10 mouse cellular contexts compared by ENCODE assay signal in the genomic region with DNA sequence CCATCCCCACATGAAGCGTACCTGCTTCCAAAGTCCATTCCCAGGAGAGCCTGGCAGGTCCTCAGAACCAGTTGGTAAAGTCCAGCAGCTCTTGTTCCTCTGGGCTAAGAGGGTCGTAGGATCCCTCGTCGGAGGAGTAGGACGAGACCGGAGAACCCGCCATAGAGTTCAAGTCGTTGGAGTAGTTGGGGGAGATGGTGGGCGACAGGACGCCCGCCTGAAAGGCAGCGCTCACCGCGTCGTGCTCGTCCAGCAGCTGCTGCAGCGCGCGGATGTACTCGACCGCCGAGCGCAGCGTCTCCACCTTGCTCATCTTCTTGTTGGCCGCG. TPM values are rescaled to one million over a fixed set of nuclear protein-coding genes. Genes with fewer than 3 reads are reported as not detected.
DNase-seq lines count a peak whose midpoint lies in the region; ATAC-seq and TF ChIP-seq lines count a peak whose summit lies in the region.
"Had no signal": no experiment of that assay in that cellular context is flagged by ENCODE, and none has a peak within 500 bp of the region (broad histone marks: within the 10 kb centered on the region; RNA-seq: fewer than 3 reads in every experiment).

No protein-coding gene starts in this region.

- H3K9ac ChIP-seq in neural tube, embryonic 11.5 days (ENCODE audit: low read length), result peak overlapping the region; percentile 72
- H3K9ac ChIP-seq in limb, embryonic 13.5 days, result peak overlapping the region; percentile 60
- H3K9ac ChIP-seq in stomach, embryonic 15.5 days, result peak overlapping the region; percentile 16; the same call in 1 of the 2 replicates

- DNase-seq in gastrocnemius, adult 2 months, result no peak
- DNase-seq in gastrocnemius, postnatal 36 days, result no peak
- DNase-seq in neural tube, embryonic 11.5 days (ENCODE audit: low spot score), result no peak
- no peak for DNase-seq in neural tube, embryonic 10.5 days (ENCODE audit: extremely low spot score, low spot score)
- no peak for DNase-seq in cerebellum, adult 9-10 months
- no peak for DNase-seq in layer of hippocampus, postnatal 25 days (ENCODE audit: extremely low spot score in 1 of 2, low spot score in 1 of 2)
- DNase-seq: thymus, adult 18-20 months had no signal

- peaks cover 37% of the 10 kb centered on the region for H3K27me3 ChIP-seq in neural tube, embryonic 11.5 days (ENCODE audit: control insufficient read depth, insufficient read depth, low read length)
- H3K27me3 ChIP-seq in limb, embryonic 13.5 days, result peaks cover 97% of the 10 kb centered on the region
- peaks cover 89% of the 10 kb centered on the region for H3K27me3 ChIP-seq in stomach, embryonic 15.5 days (replicated peaks)

- peak overlapping the region; percentile 88 for H3K4me2 ChIP-seq in neural tube, embryonic 11.5 days (ENCODE audit: low read depth)
- H3K4me2 ChIP-seq in limb, embryonic 13.5 days (replicated peaks), result peak overlapping the region; percentile 98
- H3K4me2 ChIP-seq in stomach, embryonic 15.5 days, result peak overlapping the region; percentile 99

- H3K4me1 ChIP-seq in neural tube, embryonic 11.5 days (ENCODE audit: control insufficient read depth, insufficient read depth, low read length), result peaks cover 25% of the 10 kb centered on the region
- peaks cover 27% of the 10 kb centered on the region for H3K4me1 ChIP-seq in limb, embryonic 13.5 days
- peaks cover 15% of the 10 kb centered on the region for H3K4me1 ChIP-seq in stomach, embryonic 15.5 days

- H3K27ac ChIP-seq in gastrocnemius, adult 2 months, result no peak overlapping the region
- peak overlapping the region; percentile 72 for H3K27ac ChIP-seq in neural tube, embryonic 11.5 days (ENCODE audit: low read depth, low read length)
- H3K27ac ChIP-seq in limb, embryonic 13.5 days, result no peak overlapping the region
- peak overlapping the region; percentile 18; the same call in 1 of the 2 replicates for H3K27ac ChIP-seq in stomach, embryonic 15.5 days

- H3K4me3 ChIP-seq in gastrocnemius, adult 2 months, result peak overlapping the region; percentile 70
- peak overlapping the region; percentile 83 for H3K4me3 ChIP-seq in neural tube, embryonic 11.5 days (ENCODE audit: low read depth, low read length)
- peak overlapping the region; percentile 64 for H3K4me3 ChIP-seq in limb, embryonic 13.5 days
- peak overlapping the region; percentile 56 for H3K4me3 ChIP-seq in stomach, embryonic 15.5 days (replicated peaks)

- intact Hi-C loops in gastrocnemius, adult 2 months (cut with DNase I), result no loop called here
- intact Hi-C loops in gastrocnemius, postnatal 36 days (cut with DNase I), result no loop called here

- 0% methylated on average over 26 of the region's 26 CpGs for WGBS in neural tube, embryonic 11.5 days
- 1% methylated on average over 26 of the region's 26 CpGs for WGBS in limb, embryonic 13.5 days
- WGBS in stomach, embryonic 15.5 days, result under 1% methylated on average over 26 of the region's 26 CpGs

- H3K9me3 ChIP-seq in neural tube, embryonic 11.5 days (ENCODE audit: control insufficient read depth, low read length), result no peaks in the 10 kb centered on the region
- H3K9me3 ChIP-seq in limb, embryonic 13.5 days, result no peaks in the 10 kb centered on the region
- no peaks in the 10 kb centered on the region for H3K9me3 ChIP-seq in stomach, embryonic 15.5 days

- no peaks in the 10 kb centered on the region for H3K36me3 ChIP-seq in neural tube, embryonic 11.5 days (ENCODE audit: control insufficient read depth, insufficient read depth, low read length)
- H3K36me3 ChIP-seq in limb, embryonic 13.5 days, result no peaks in the 10 kb centered on the region
- H3K36me3 ChIP-seq in stomach, embryonic 15.5 days, result no peaks in the 10 kb centered on the region

- no peak for ATAC-seq in neural tube, embryonic 11.5 days (ENCODE audit: insufficient read depth, low FRiP score, low TSS enrichment)
- ATAC-seq in limb, embryonic 13.5 days (ENCODE audit: low FRiP score, low read depth), result no peak
- ATAC-seq in stomach, embryonic 15.5 days (ENCODE audit: insufficient read depth, low FRiP score, low read depth), result no peak

- no peak for TF ChIP-seq CTCF in gastrocnemius, adult 2 months (IDR thresholded peaks at IDR 0.05)

RNA-seq across cellular contexts. Expression of a gene that starts 1.2 kb away (rescaled TPM):
- total RNA-seq in gastrocnemius, adult 2 months (2021), result not detected
- total RNA-seq in gastrocnemius, postnatal 36 days (2021), result not detected
- 40.5 and 42.9 TPM in 2 replicates for polyA plus RNA-seq in neural tube, embryonic 11.5 days (2014; fragmentation: Nextera tagmentation; extraction: Ambion mirVana)
- polyA plus RNA-seq in limb, embryonic 13.5 days (2015; fragmentation: Nextera tagmentation; extraction: Ambion mirVana), result 0.27 TPM in 1 of 2 replicates, not detected in the other
- 7.6 and 9.0 TPM in 2 replicates for polyA plus RNA-seq in stomach, embryonic 15.5 days (2015; fragmentation: Nextera tagmentation; extraction: Ambion mirVana)
- total RNA-seq in layer of hippocampus, postnatal 25 days (2021), result 1 to 10 TPM; 6.0 to 7.9 TPM
- total RNA-seq: gastrocnemius, postnatal 25 days had no signal

RNA-seq across cellular contexts. Expression of a gene that starts 29.3 kb away (rescaled TPM):
- not detected for total RNA-seq in gastrocnemius, adult 2 months (2021)
- total RNA-seq in gastrocnemius, postnatal 36 days (2021), result not detected
- not detected in 2 replicates for polyA plus RNA-seq in neural tube, embryonic 11.5 days (2014; fragmentation: Nextera tagmentation; extraction: Ambion mirVana)
- 0.08 and 0.27 TPM in 2 replicates for polyA plus RNA-seq in limb, embryonic 13.5 days (2015; fragmentation: Nextera tagmentation; extraction: Ambion mirVana)
- 4.3 and 6.8 TPM in 2 replicates for polyA plus RNA-seq in stomach, embryonic 15.5 days (2015; fragmentation: Nextera tagmentation; extraction: Ambion mirVana)
- not detected for total RNA-seq in layer of hippocampus, postnatal 25 days (2021)
- total RNA-seq: gastrocnemius, postnatal 25 days had no signal

Comparison
In these comparisons a context has a peak if more than half of its experiments do, and no peak if none do; other contexts are left out.
1. H3K27ac ChIP-seq: peak in neural tube, embryonic 11.5 days (single experiment) and stomach, embryonic 15.5 days (single experiment); none in gastrocnemius, adult 2 months (single experiment) and limb, embryonic 13.5 days (single experiment).
2. H3K9ac ChIP-seq: peak in every context shown above with its lines; median percentile 72 in neural tube, embryonic 11.5 days; 60 in limb, embryonic 13.5 days; 16 in stomach, embryonic 15.5 days.
3. RNA of a gene that starts 1.2 kb away (total RNA-seq): 6.0 to 7.9 TPM in layer of hippocampus, postnatal 25 days; not detected in gastrocnemius, adult 2 months and not detected in gastrocnemius, postnatal 36 days; every median in the first group is over 4 times any median in the second.
4. Peak in every context shown above with its lines, with median percentiles within 50 percentile points of each other: H3K4me3 ChIP-seq and H3K4me2 ChIP-seq.